Mouse (Mus musculus): Measurements from ENCODE around the gene Nadk. TPM values are rescaled to one million over a fixed set of nuclear protein-coding genes. Genes with fewer than 3 reads are reported as not detected.
"Not testable (repeated sequence)": the region's sequence is repeated elsewhere in the genome, so short reads cannot be mapped to it uniquely, and the experiment has no call there.

The Nadk gene
- polyA plus RNA-seq, 1 experiment from 2014 or later, result 98.2 TPM

- 27% methylated on average over 2 of the region's 2 CpGs for WGBS
- Histone ChIP-seq H3K27me3 (replicated peaks; ENCODE audit: control insufficient read depth, insufficient read depth, low read length) (no peaks in the 10 kb centered on the region), H3K4me3 (ENCODE audit: low read length) (no peak overlapping the region), H3K4me1 (ENCODE audit: control insufficient read depth, insufficient read depth, low read length) (peaks cover 26% of the 10 kb centered on the region), H3K36me3 (ENCODE audit: control insufficient read depth, insufficient read depth, low read length) (no peaks in the 10 kb centered on the region), H3K9me3 (ENCODE audit: control insufficient read depth, low read length) (no peaks in the 10 kb centered on the region), H3K27ac (ENCODE audit: low read length) (no peak overlapping the region), H3K9ac (ENCODE audit: low read depth, low read length) (no peak overlapping the region), H3K4me2 (ENCODE audit: low read depth, low read length) (no peak overlapping the region)
- ATAC-seq, result no peak
These were observed 6.0 kb downstream of the Nadk start for GRCm38 (mm10) chr4:155568170-155568569.

- WGBS, result 78% methylated on average over 7 of the region's 7 CpGs
- no peak overlapping the region for H3K4me3 ChIP-seq (ENCODE audit: low read length)
- ATAC-seq, result no peak
These were observed 6.6 kb downstream of the Nadk start for GRCm38 (mm10) chr4:155568632-155569370.

DNA sequence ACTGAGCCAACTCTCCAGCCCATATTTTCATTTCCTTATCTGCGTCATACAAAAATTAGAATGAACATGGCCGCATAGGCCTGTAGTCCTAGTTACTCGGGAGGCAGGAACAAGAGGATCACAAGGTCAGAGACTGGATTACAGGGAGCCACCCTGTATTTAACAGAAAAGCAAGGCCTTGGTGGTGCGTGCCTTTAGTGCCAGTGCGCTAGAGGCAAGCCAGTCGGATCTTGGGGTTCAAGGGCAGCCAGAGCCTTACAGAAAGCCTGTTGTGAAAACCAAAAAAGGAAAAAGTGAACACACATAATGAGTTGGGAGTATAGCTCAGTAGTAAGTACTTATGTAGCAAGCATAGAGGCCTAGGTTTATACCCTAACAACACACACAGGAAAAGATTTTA, 7.6 kb downstream of the Nadk start:
- Histone ChIP-seq H3K4me1 (ENCODE audit: control insufficient read depth, insufficient read depth, low read length) (peaks cover 26% of the 10 kb centered on the region), H3K4me3 (ENCODE audit: low read length) (no peak overlapping the region), H3K4me2 (ENCODE audit: low read depth, low read length) (no peak overlapping the region), H3K9ac (ENCODE audit: low read depth, low read length) (no peak overlapping the region), H3K27me3 (replicated peaks; ENCODE audit: control insufficient read depth, insufficient read depth, low read length) (no peaks in the 10 kb centered on the region), H3K27ac (ENCODE audit: low read length) (no peak overlapping the region), H3K36me3 (ENCODE audit: control insufficient read depth, insufficient read depth, low read length) (no peaks in the 10 kb centered on the region), H3K9me3 (ENCODE audit: control insufficient read depth, low read length) (no peaks in the 10 kb centered on the region)
- WGBS, result 89% methylated on average over 6 of the region's 6 CpGs
- ATAC-seq, result no peak

More at GRCm38 (mm10) chr4:155568632-155569370, 6.6 kb downstream of the Nadk start:
- Histone ChIP-seq H3K27me3 (replicated peaks; ENCODE audit: control insufficient read depth, insufficient read depth, low read length) (no peaks in the 10 kb centered on the region), H3K4me2 (ENCODE audit: low read depth, low read length) (no peak overlapping the region), H3K4me1 (ENCODE audit: control insufficient read depth, insufficient read depth, low read length) (peaks cover 30% of the 10 kb centered on the region), H3K9ac (ENCODE audit: low read depth, low read length) (no peak overlapping the region), H3K27ac (ENCODE audit: low read length) (no peak overlapping the region), H3K9me3 (ENCODE audit: control insufficient read depth, low read length) (no peaks in the 10 kb centered on the region), H3K36me3 (ENCODE audit: control insufficient read depth, insufficient read depth, low read length) (no peaks in the 10 kb centered on the region)

DNA sequence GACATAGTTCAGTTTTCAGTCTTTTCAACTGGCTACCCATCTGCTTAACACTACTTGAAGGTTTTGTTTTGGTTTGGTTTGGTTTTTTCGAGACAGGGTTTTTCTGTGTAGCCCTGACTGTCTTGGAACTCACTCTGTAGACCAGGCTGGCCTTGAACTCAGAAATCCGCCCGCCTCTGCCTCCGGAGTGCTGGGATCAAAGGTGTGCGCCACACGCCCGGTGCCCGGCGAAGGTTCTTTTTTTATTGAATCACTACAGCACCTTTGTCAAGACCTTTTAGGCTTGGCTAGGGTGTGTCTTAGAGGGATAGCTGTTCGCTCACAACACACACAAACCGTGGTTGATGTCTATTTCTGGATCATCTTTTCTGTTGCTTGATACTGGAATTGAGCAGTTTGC, 8.1 kb downstream of the Nadk start:
- H3K4me3 ChIP-seq (ENCODE audit: low read length); H3K9ac ChIP-seq (ENCODE audit: low read depth, low read length); H3K36me3 ChIP-seq (ENCODE audit: control insufficient read depth, insufficient read depth, low read length); H3K4me2 ChIP-seq (ENCODE audit: low read depth, low read length); H3K9me3 ChIP-seq (ENCODE audit: control insufficient read depth, low read length); H3K27ac ChIP-seq (ENCODE audit: low read length); ATAC-seq; H3K27me3 ChIP-seq (replicated peaks; ENCODE audit: control insufficient read depth, insufficient read depth, low read length): not testable (repeated sequence)
- H3K4me1 ChIP-seq (ENCODE audit: control insufficient read depth, insufficient read depth, low read length), result peaks cover 21% of the 10 kb centered on the region
- WGBS, result 80% methylated on average over 11 of the region's 11 CpGs

DNA sequence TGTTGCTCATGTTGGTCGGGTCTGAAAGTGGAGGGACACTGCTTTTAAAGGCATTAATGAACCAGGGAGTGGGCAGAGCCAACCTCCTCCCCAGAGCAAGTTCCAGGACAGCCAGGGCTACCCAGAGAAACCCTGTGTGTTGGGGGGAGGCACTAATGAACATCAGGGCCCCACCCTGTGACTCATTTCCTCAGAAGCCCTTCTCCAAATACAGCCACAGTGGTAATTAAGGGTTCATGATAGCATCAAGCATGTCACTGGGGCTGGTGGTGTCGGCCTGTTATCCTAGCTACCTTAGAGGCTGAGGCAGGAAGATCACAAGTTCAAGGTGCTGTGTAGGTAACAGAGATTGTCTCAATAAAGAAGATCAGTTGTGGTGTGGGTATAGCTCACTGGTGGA, 9.3 kb downstream of the Nadk start:
- no peak overlapping the region for H3K27ac ChIP-seq (ENCODE audit: low read length)
- H3K4me2 ChIP-seq (ENCODE audit: low read depth, low read length), result no peak overlapping the region
- 66% methylated on average over 2 of the region's 2 CpGs for WGBS
- H3K9me3 ChIP-seq (ENCODE audit: control insufficient read depth, low read length), result no peaks in the 10 kb centered on the region
- H3K9ac ChIP-seq (ENCODE audit: low read depth, low read length), result no peak overlapping the region
- no peak for ATAC-seq
- no peak overlapping the region for H3K4me3 ChIP-seq (ENCODE audit: low read length)
- no peaks in the 10 kb centered on the region for H3K27me3 ChIP-seq (replicated peaks; ENCODE audit: control insufficient read depth, insufficient read depth, low read length)
- H3K36me3 ChIP-seq (ENCODE audit: control insufficient read depth, insufficient read depth, low read length), result no peaks in the 10 kb centered on the region; the same call in 1 of the 2 replicates
- peaks cover 13% of the 10 kb centered on the region for H3K4me1 ChIP-seq (ENCODE audit: control insufficient read depth, insufficient read depth, low read length)

DNA sequence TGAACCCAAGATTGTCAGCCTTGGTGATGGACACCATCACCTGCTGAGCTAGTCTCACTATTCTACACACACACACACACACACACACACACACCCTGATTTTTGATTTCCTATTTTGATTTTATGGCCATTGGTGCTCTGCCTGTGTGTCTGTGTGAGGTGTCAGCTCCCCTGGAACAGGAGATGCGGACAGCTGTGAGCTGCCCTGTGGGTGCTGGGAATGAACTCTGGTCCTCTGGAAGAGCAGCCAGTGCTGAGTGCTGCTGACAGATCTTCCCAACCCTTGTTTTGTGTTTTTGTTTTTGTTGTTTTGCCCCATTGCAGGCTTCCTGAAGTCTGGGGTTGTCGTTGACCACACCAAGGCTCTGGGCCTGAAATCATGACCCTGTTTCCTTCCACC, 11.0 kb downstream of the Nadk start:
- no peak for ATAC-seq
- Histone ChIP-seq H3K9me3 (ENCODE audit: control insufficient read depth, low read length) (no peaks in the 10 kb centered on the region), H3K9ac (ENCODE audit: low read depth, low read length) (no peak overlapping the region), H3K4me2 (ENCODE audit: low read depth, low read length) (no peak overlapping the region), H3K4me3 (ENCODE audit: low read length) (no peak overlapping the region), H3K27me3 (replicated peaks; ENCODE audit: control insufficient read depth, insufficient read depth, low read length) (no peaks in the 10 kb centered on the region), H3K36me3 (ENCODE audit: control insufficient read depth, insufficient read depth, low read length) (no peaks in the 10 kb centered on the region; the same call in 1 of the 2 replicates), H3K4me1 (ENCODE audit: control insufficient read depth, insufficient read depth, low read length) (peaks cover 13% of the 10 kb centered on the region), H3K27ac (ENCODE audit: low read length) (no peak overlapping the region)
- 87% methylated on average over 2 of the region's 2 CpGs for WGBS

DNA sequence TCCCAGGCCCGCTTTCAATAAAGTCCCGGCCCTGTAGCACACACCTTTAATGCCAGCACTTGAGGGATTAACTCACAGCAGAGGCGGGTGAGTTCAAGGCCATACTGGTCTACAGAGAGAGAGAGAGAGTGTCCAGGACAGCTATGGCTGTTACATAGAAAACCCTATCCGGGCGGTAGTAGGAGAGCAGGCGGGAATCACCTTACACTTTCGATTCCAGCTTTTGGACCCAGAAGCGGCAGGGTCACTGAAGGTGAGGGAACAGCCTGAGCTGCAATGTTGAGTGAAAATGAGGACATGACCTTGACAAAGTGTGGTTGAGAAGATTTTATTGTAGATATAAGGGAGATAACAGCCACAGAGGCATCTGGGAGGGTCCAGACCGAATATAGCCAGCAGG, 11.7 kb downstream of the Nadk start:
- 86% methylated on average over 9 of the region's 9 CpGs for WGBS
- no peak overlapping the region; the same call in 1 of the 2 replicates for H3K27ac ChIP-seq (ENCODE audit: low read length)
- no peaks in the 10 kb centered on the region for H3K27me3 ChIP-seq (replicated peaks; ENCODE audit: control insufficient read depth, insufficient read depth, low read length)
- H3K4me2 ChIP-seq (ENCODE audit: low read depth, low read length), result no peak overlapping the region
- H3K4me3 ChIP-seq (ENCODE audit: low read length), result no peak overlapping the region
- H3K4me1 ChIP-seq (ENCODE audit: control insufficient read depth, insufficient read depth, low read length), result peaks cover 11% of the 10 kb centered on the region
- H3K9me3 ChIP-seq (ENCODE audit: control insufficient read depth, low read length), result no peaks in the 10 kb centered on the region
- H3K9ac ChIP-seq (ENCODE audit: low read depth, low read length), result no peak overlapping the region
- no peak for ATAC-seq
- H3K36me3 ChIP-seq (ENCODE audit: control insufficient read depth, insufficient read depth, low read length), result no peaks in the 10 kb centered on the region; the same call in 1 of the 2 replicates

DNA sequence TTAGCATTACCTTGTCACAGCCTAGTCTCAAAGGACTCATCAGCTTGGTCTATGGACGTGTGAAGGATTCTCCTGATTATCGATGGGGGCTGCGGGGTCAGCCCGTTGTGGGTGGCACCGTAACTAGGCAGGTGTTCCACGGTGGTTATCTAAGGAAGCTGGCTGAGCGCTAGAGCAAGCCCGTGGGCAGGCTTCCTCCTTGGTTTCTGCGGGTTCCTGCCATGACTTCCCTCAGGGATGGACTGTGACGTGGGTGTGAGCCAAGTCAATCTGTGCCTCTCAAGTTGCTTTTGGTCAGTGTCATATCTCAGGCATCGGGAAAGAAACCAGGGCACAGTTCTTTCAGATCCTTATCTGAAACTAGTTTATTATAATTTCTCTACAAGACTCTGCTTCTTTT, 12.8 kb downstream of the Nadk start:
- Histone ChIP-seq H3K36me3 (ENCODE audit: control insufficient read depth, insufficient read depth, low read length) (no peaks in the 10 kb centered on the region; the same call in 1 of the 2 replicates), H3K27me3 (replicated peaks; ENCODE audit: control insufficient read depth, insufficient read depth, low read length) (no peaks in the 10 kb centered on the region), H3K27ac (ENCODE audit: low read length) (no peak overlapping the region), H3K4me3 (ENCODE audit: low read length) (no peak overlapping the region), H3K9ac (ENCODE audit: low read depth, low read length) (no peak overlapping the region), H3K9me3 (ENCODE audit: control insufficient read depth, low read length) (no peaks in the 10 kb centered on the region), H3K4me2 (ENCODE audit: low read depth, low read length) (no peak overlapping the region), H3K4me1 (ENCODE audit: control insufficient read depth, insufficient read depth, low read length) (peaks cover 11% of the 10 kb centered on the region)
- no peak for ATAC-seq
- 79% methylated on average over 11 of the region's 11 CpGs for WGBS

DNA sequence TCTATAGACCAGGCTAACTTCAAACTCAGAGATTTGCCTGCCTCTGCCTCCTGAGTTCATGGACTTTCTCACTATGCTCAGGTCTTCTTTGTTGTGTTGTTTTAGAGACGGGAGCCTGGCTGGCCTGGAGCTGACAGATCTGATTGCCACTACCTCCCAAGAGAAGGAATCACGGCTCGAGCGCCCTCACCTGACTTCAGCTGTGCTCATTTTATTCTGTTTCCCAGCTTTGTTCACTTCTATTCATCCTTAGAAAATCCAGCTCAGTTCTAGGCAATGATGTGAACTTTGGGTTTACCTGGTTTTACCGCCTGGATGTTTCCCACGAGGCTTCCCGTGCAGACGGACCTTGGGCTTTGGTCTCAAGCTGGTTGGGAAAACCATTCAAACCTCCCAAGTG, 13.3 kb downstream of the Nadk start:
- peaks cover 9% of the 10 kb centered on the region for H3K4me1 ChIP-seq (ENCODE audit: control insufficient read depth, insufficient read depth, low read length)
- no peak overlapping the region for H3K4me3 ChIP-seq (ENCODE audit: low read length)
- H3K27me3 ChIP-seq (replicated peaks; ENCODE audit: control insufficient read depth, insufficient read depth, low read length), result no peaks in the 10 kb centered on the region
- no peaks in the 10 kb centered on the region; the same call in 1 of the 2 replicates for H3K36me3 ChIP-seq (ENCODE audit: control insufficient read depth, insufficient read depth, low read length)
- no peak overlapping the region for H3K4me2 ChIP-seq (ENCODE audit: low read depth, low read length)
- no peak overlapping the region for H3K9ac ChIP-seq (ENCODE audit: low read depth, low read length)
- no peaks in the 10 kb centered on the region for H3K9me3 ChIP-seq (ENCODE audit: control insufficient read depth, low read length)
- WGBS, result 86% methylated on average over 8 of the region's 8 CpGs
- no peak overlapping the region for H3K27ac ChIP-seq (ENCODE audit: low read length)
- ATAC-seq, result no peak

DNA sequence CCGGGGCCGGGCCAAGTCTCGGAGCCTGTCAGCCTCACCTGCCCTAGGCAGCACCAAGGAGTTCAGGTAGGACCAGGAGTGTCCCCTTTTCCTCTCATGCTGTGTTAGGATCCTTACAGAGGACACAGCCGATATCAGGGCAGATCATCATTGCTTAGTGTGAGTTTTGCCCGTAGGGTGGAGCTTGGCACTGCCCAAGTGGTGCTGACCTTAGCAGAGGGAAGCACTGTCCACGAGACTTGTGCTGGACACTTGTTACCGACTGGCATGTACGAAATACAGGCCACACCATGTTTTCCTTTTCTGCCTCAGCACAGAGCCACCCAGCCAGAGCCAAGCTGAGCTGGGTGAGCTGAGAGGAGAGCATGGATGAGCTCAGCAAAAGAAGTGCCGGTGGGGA, 15.0 kb downstream of the Nadk start:
- no peak overlapping the region for H3K4me3 ChIP-seq (ENCODE audit: low read length)
- no peaks in the 10 kb centered on the region for H3K9me3 ChIP-seq (ENCODE audit: control insufficient read depth, low read length)
- no peaks in the 10 kb centered on the region for H3K27me3 ChIP-seq (replicated peaks; ENCODE audit: control insufficient read depth, insufficient read depth, low read length)
- H3K36me3 ChIP-seq (ENCODE audit: control insufficient read depth, insufficient read depth, low read length), result peaks cover 1% of the 10 kb centered on the region; the same call in 1 of the 2 replicates
- H3K4me1 ChIP-seq (ENCODE audit: control insufficient read depth, insufficient read depth, low read length), result peaks cover 5% of the 10 kb centered on the region; the same call in 1 of the 2 replicates
- WGBS, result 90% methylated on average over 9 of the region's 9 CpGs
- H3K27ac ChIP-seq (ENCODE audit: low read length), result no peak overlapping the region
- no peak overlapping the region for H3K9ac ChIP-seq (ENCODE audit: low read depth, low read length)
- no peak overlapping the region for H3K4me2 ChIP-seq (ENCODE audit: low read depth, low read length)
- no peak for ATAC-seq

Measured in intestine, embryonic 16.5 days (tissue).